Mouse (Mus musculus): Measurements from ENCODE around the gene Tmem192.

DNA sequence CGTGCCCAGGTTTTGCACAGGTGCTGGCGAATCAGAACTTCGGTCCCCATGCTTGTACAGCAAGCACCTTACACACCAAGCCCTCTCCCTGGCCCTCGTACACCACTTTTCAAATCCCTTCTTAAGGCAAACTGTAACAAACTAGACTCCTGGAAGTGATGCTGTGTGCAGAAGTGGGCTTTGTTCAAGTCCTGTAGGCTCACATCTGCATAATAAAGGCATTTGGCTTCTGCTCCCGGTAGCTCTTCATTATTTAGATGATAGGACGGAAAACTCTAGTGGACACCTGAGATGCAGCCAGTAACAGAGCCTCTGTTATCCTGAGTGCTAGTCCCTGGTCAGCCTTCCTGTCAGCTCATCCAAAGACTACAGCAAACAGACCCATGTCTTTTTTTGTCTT, 18.0 kb upstream of the Tmem192 start:
- TF ChIP-seq MAFK (IDR thresholded peaks at IDR 0.05; ENCODE audit: insufficient read depth, low read depth, low read length) (no peak), ZNF384 (IDR thresholded peaks at IDR 0.05; ENCODE audit: low read depth, low read length) (no peak), ZC3H11A (IDR thresholded peaks at IDR 0.05; ENCODE audit: borderline replicate concordance, low read depth, low read length) (no peak), CHD2 (IDR thresholded peaks at IDR 0.05; ENCODE audit: low read depth, low read length) (no peak), HCFC1 (IDR thresholded peaks at IDR 0.05; ENCODE audit: borderline replicate concordance, insufficient read depth, low read length) (no peak)

All from ES-E14 (cell line).